Mouse (Mus musculus) thymus, postnatal 4 days (tissue): Measurements from ENCODE around the gene Zdhhc23.

Experiments
- DNase-seq: peaks from one replicate; pipeline ENCODE4 v3.0.0; 2021

Zdhhc23 gene

DNA sequence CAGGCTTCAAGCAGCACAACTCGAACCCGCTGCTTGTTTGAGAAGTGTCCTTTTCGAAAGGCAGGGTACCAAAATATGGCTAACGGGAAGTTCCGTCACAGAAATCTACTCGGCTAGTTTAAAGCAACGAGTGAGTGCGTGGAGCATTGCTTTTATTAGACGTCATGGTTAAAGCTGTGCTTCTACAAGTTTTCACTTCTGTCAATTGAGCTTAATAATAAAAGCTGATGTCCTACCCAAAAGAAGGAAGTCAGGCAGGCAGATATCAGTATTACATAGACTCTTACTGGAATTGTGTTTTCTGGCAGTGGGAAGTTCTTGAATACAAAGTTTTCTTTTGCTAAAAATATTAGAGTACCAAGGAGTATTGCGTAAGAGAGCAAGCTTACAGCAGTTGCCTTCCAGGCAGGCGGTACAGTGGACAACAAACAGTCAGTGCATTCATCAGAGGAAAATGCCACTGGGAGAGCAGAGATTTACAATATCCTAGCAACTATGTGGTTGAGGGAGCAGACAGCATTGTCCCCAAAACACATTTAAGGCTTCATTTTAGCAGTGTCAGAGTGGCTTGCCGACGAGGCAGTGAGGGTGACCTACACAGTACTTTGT lies 13.7 kb downstream of the Zdhhc23 start:
- no peak for DNase-seq

DNA sequence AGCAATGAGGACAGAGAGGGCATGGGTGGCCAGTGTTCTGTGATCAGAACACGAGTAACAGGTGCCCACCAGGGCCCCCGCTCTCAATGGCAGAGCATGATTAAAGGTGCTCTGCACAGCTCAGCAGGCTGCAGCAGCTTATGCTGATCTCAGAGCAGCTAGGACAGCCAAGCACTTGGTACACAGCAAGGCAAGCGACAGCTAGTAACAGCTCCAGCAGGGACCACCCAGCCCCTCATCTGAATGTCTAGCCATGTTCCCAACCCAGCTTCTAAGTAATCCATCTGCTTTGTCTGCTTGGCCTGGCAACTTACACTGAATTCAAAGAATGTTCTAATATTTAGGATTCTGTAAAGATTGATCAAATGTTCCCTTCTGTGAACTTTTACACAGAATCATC lies 15.8 kb downstream of the Zdhhc23 start:
- no peak for DNase-seq

DNA sequence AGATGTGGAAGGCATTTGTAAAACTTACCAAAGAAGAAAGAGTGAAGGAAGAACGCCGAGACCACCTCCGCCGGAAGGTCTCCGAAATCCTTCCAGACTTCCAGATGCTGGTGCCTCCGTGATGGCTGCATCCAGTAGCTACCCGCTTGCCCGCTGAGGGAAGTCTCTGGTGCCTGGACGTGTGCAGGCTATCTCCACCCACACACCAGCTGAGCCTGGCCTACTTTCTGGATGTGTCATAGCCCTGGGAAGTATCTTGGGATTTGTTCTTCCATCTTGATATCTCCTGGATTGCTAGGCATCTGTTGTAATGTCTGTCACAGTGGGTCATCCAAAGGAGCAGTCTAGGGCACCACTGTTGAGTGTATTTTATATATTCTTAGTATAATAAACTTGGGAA lies 16.3 kb downstream of the Zdhhc23 start:
- DNase-seq: no peak

DNA sequence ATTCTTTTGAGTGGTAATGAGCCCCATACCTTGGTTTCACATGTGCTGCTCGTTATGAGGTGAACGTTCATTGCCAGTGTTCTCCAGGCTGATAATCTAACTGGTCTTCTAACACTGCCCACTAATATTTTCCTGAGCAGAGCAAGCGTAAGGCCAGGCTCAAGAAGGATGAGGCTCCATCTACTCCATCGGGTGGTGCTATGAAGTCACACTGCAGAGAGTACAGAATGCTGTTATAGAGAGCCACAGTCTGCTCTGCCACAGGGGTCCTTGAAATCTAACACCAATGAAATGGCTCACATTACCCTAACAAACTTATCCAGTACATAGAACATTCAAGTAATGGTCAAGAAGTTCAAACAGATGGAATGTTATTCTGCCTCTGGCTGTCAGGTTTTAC lies 21.6 kb downstream of the Zdhhc23 start:
- DNase-seq: no peak

DNA sequence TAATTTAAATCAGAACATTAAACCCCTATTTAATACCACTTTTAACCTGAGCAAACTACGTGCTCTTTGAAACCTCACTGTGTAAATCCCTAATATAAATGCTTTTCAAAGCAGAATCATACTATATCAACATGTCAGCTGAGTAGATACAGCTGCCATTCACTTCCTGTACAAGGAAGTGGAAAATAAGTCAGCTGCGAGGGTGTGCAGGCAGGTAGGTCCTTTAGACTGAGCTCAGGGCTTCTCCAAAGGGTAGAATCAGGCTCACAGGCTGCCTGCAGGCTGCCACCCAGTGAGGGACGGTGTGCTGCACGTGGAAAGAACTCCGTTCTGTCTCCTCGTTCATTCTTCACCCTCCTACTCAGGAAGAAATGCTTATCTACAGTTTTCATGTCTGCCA lies 24.7 kb downstream of the Zdhhc23 start:
- peak; percentile 43 for DNase-seq

DNA sequence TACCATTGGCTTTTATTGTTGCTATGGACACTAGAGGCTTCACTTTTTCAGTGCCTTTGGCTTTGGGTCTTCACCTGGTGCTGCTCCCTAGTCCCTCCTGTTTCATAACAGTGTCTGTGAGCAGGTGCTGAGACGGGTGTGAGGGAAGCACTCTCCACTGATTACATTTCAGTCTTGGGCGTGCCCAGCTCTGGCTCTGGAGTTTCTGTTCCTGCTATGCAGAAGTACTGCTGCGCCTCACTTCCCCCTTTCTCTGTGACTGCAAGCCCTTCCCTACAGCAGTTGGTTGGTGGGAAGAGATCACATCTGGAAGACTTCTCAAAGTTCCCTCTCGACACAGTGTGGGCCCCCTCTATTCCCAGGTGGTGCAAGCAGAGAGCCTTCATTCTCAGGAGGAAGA lies 28.0 kb downstream of the Zdhhc23 start:
- no peak for DNase-seq

DNA sequence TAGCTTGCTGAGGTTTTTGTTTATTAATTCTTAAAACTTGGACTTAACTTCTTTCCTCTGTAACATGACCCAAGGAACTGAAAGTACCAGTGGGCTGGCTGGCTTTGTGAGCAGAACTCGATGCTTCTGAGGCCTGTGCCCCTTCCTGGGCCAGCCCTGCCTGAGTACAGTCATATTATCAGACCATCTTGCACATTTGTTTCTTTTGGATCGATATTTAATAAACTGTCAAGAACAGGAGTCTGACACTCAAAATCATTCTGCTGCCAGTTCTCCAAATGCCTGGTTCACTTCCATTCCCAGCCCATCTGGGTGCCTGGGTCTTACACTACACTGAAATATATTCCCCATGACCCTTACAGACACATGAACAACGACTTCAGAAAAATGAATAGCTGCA lies 33.7 kb downstream of the Zdhhc23 start:
- DNase-seq: no peak

DNA sequence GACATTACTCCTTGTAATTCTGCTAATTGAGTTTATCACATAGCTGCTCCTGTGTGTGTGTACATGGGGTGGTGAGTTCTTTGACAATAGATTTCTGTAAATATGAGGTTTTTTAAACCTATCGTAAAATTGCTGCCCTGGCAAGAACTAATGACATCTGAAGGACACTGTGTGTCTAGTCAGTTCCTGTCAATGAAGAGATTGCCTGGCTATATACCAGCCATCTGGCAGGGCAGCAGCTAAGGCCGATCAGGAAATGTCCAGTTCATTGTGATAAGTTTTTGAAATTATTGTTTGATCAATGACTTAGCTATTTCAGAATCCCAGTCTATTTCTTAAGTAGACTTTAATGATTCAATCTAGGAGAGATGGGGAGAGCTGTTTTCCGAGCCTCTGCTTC lies 34.2 kb downstream of the Zdhhc23 start:
- DNase-seq: no peak

DNA sequence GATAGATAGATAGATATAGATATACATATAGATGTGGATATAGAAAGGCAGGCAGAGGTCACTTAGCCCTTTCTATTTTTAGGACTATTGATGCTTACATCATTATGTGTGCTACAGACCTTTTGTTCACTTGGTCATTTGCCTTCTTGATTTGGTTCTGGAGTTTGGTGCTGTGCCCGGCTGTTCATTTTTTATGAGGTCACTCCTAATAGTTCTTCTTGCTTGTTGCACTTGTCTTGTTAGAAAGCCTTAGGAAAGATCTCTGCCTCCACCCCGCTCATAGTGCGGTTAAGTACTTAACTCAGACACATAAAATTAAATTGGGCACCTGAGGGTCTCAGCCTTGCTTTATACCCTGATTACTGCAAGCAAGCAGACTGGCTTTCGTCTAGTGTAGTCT lies 38.7 kb downstream of the Zdhhc23 start:
- DNase-seq: no peak

DNA sequence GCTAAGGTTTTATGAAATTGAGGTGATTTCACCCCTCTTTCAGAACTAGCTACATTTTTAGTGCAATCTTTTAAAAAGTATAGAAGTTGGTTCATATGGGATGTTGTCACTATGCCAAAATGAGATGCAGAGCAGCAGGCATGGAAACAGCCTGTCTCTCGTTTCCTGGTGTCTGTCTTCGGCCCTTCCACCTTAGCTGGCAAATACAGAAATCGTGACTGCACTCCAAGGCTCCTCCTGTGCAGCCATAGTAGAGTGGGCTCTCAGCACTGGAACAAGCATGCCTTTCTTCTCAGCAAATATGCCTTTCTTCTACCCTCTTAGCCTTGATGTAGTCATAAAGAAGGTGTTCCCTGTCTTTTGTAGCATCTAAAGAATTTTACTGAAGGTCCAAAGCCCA lies 43.7 kb downstream of the Zdhhc23 start:
- no peak for DNase-seq

DNA sequence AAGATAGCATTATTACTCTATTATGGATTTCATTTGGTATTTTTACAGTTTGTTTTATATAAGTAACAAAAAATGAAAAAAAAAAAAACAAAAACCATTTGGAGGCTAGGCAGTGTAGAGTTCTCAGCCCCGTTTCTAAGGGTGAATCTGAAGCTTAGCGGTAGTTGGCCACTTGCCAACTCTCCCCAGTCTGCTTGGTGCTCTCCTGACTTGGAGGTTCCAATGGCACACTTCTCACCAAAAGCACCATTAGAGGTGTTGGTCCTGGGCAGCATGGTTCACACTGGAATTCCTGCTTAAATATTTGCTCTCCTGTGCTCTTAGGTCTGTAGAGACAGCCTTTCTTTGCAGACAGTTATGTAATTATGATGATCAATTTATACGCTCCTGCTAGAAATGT lies 44.2 kb downstream of the Zdhhc23 start:
- DNase-seq: no peak

DNA sequence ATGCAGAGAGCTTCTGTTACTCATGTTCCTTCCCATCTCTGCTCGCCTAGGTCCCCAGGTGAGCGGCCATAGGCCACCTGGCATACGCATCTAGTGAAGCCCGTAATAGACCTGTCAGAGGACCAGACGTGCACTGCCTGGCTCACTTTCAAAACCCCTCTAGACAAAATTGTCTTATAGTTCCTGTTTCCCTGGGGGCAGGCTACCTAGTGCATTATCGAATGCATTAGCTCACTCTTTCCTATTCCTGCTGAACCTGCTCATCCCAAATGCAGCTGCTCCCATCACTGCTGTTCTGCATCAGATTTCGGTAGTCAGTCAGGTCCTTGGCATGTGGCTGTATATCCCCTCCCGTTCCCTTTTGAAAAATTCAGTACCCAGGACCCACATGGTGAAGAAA lies 44.7 kb downstream of the Zdhhc23 start:
- no peak for DNase-seq

DNA sequence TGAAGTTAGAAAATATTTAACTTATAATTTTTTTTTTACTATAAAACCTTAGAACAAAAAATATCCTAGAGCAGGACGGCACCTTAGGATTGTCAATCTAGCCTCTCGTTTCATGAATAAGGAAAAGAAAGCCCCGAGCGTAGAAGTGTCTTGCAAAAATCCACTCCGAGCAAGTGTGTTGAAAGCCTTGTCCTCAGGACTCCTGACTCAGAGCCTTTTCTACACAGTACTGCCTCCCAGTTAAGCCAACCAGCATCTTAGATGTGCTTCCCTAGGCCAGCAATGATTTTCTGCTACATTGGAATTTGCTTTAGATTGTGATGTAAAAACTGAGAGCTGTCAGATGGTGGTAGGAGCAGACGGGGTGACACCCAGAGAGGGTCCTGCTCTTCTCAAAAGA lies 46.5 kb downstream of the Zdhhc23 start:
- no peak for DNase-seq

DNA sequence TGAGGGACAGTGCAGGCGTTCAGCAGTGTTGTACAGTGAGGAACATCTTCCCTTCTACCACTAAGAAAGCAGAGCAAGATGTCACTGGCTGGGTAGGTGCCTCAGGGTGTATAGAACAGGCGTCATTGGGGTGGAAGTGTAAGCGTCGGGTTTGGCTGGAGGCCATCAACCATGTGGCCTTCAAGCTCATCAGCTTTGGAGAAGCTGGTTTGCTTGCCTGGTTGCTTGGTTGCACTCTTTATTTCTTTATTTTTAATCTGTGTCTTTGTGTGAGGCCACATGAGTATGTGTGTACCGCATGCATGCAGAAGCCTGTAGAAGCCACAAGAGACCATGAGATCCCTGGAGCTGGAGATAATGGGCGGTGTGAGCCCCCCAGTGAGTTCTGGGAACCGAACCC lies 47.3 kb downstream of the Zdhhc23 start:
- no peak for DNase-seq

DNA sequence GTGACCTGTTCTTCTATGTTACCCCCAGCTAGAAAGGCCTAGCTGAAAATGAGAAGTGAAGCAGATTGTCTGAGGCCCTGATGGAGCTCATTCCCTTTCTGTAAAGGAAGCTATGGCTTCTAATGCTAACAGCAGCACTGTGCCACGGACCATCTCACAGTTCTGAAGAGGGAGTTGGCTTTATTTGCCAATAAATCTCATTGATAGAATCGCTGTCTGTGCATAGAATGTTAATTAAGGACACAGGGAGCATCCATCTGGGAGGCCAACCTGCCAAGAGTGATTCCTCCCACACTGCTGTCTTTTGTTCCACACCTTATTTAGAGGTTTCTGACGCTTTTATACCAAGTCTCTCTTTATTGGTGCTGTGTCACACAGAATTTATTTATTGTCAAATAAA lies 48.1 kb downstream of the Zdhhc23 start:
- DNase-seq: no peak

DNA sequence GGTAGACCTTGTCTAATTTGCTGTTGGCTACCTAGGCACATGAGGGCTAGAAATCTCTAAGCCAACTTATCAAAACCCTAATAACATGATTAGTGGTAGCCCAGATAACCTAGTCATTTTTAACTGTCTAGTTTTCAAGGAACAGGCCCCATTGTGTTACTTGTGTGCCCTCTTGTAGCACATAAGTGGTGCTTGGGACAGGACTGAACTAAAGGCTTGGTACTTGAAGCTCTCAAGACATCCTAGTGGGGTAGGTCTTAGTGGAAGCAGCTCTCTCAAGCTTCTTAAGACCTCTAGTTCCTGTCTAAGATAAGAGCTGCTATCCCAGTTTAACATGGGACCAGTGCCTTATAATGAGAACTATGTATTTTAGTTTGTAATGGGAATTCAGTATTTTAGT lies 49.0 kb downstream of the Zdhhc23 start:
- DNase-seq: no peak

DNA sequence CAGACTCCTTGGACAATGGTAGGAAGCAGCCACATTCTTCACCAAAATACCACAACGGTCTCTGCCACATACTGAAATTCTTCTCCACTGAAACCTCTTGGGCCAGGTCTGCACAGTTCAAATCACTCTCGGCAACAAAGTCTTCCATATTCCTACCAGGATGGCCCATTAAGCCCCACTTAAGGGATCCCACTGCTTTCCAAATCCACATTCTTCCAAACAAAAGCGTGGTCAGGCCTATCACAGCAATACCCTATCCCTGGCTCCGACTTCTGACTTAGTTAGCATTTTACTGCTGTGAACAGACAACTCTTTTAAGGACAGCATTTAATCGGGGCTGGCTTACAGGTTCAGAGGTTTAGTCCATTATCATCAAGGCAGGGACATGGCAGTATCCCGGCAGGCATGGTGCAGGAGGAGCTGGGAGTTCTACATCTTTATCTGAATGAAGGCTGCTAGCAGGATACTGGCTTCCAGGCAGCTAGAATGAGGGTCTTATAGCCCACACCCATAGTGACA lies 53.2 kb downstream of the Zdhhc23 start, which contains the start of gene Qtrt2:
Gene Qtrt2, minus strand, starts transcription at position 469 of the 519 bp plus-strand sequence.
- no peak for DNase-seq

DNA sequence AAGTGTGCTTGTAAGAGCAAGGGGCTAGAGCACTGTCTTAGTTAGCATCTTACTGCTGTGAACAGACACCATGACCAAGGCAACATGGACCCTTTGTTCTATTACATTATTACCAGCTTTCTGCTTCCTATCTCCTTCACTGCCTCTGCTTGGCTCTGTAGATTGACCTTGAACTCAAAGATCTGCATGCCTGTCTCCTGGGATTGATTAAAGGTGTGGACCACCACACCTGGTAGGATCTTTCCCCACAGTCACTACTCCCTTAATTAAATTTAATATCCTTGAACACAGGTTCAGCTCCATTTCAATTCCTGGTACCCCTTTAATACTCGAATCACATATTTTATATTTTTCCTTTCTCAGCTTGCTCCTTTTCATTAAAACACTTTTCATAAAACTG lies 53.7 kb downstream of the Zdhhc23 start:
- DNase-seq: no peak

DNA sequence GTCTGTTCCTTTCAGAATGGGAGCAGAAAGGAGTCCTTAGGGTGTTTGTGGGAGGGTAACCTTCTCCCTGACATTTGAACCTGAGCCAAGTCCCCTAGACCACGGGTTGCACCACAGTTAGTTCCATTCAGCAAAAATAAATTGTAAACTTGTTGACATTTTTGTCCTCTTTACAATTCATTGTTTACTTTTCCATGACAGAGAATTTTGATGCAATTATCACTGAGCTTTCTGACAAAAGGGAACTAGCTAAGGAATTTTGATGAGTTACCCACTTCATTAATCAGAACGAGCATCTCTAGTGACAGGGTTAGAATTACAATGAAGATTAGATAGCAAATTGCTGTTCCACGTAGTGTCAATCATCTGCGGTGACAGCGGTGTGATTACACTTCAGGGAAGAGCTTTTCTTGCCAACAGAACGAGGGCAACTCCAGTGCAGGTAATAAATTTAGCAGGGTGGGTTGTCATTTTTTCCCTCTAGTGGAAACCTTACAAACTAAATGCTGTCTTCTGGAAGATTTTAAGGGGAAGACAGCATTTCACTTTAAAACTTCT lies 54.5 kb downstream of the Zdhhc23 start:
- no peak for DNase-seq

DNA sequence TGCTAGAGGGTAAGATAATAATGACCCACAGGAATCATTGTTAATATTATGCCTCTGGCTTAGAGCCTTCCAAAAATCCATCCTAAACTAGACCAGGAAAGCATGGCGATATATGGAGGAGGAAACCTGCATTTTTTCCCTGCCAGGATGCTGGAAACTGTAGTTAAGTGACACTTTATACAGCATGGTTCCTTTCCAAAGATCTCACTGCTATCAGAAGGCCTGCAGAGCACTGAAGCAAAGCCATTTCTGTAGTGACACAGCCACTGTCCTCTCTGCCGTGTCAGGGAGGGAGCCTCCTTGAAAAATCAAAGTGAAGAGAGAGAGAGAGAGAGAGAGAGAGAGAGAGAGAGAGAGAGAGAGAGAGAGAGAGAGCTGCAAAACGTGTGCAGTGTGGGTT lies 57.0 kb downstream of the Zdhhc23 start:
- DNase-seq: no peak

DNA sequence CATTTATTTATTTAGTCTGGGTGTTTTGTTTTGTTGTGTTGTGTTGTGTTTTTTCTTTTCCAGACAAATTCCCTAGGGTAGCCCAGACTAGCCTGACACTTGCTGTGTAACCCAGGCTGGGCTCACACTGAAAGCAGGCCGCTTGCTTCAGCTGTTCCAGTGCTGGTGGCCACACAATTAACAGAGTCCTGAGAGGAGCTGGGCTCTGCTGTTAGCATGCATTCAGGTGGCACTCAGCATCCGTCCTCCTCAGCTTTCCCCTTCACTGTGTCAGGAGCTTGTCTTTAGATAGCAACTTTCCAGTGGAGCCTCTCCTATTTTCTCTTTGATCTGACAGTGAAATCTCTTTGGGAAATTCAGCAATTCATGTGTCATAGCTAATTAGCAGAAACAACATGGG lies 57.6 kb downstream of the Zdhhc23 start:
- no peak for DNase-seq

DNA sequence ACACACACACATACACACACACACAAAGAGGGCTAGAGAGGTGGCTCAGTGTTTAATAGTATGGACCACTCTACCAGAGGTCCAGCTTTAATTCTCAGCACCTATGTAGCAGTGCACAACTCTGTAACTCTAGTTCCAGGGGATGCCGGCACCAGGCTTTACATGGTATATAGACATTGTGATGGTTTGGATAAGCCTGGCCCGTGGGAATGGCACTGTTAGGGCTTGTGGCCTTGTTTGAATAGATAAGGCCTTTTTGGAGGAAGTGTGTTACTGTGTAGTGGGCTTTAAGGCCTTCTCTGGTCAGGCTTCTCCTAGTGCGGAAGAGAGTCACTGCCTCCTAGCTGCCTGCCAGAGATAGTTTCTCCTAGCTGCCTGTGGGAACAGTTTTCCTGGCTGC lies 60.7 kb downstream of the Zdhhc23 start:
- no peak for DNase-seq
